Mouse (Mus musculus) thymus, adult 2 months (tissue): Measurements from ENCODE around the gene Ano3.

ENCODE experiments used
- CTCF ChIP-seq: fragments of 200-500 bp; IDR thresholded peaks from 2 replicates; pipeline ENCODE4 v1.5.1; 2012; ENCODE audit warnings: mild to moderate bottlenecking, control low read depth, low read length, moderate library complexity, borderline replicate concordance; ENCODE audit not compliant: control insufficient read depth, poor library complexity, insufficient read depth; ENCODE audit errors: extremely low read depth
- POLR2A ChIP-seq: fragments of 200-500 bp; IDR thresholded peaks from 2 replicates; pipeline ENCODE4 v1.6.1; 2012; ENCODE audit warnings: mild to moderate bottlenecking, low read length, control low read depth, moderate library complexity; ENCODE audit not compliant: control insufficient read depth, poor library complexity, insufficient read depth; ENCODE audit errors: extremely low read depth

DNA sequence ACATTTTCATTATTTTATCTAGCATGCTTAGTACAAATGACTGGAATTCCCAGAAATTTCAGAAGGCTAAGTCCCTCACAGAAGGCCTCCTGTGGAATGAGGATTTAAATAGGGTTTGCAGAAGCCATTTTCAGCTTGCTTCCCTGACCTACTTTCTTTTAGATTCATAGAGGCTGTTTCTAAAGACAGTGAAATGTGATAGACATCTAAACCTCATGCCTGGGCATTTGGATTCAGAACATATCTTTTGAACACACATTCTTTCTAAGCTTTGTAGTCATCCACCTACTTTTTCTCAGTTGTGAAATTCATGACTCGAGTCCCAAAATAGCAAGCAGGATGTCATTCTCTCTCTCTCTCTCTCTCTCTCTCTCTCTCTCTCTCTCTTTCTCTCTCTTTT lies 228.5 kb downstream of the Ano3 start:
- no peak for TF ChIP-seq POLR2A
- TF ChIP-seq CTCF = no peak
